Comparison of ENCODE assay signal across 8 mouse cellular contexts in the genomic region with DNA sequence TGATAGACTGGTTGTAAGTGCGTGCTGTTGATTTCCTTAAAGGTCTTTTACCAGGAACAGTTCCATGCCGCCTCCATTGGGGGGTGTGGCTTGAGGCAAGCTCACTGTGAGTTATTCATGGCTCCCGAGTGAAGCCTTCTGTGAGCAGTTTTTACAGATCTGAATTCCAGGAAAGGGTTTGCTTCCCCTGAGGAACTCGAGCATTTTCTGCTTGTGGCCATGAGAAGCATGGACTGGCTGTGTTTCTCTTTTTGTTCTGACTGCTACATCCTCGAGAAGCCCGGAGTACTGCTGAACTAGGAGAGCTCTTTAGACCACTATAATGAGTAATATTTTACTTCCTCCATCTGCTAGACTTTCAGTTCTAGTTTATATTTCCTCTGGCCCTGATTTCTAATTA.
DNase-seq lines count a peak whose midpoint lies in the region; ATAC-seq and TF ChIP-seq lines count a peak whose summit lies in the region.

No protein-coding gene starts in this region.

- H3K4me1 ChIP-seq in lung, embryonic 14.5 days (ENCODE audit: insufficient read depth), result peaks cover 10% of the 10 kb centered on the region

- H3K4me2 ChIP-seq in lung, embryonic 14.5 days, result peak overlapping the region; percentile 22; the same call in 1 of the 2 replicates

- peak; percentile 87 for ATAC-seq in frontal cortex, adult (ENCODE audit: low TSS enrichment)
- no peak for ATAC-seq in lung, embryonic 14.5 days (ENCODE audit: insufficient read depth)
- no peak for ATAC-seq in monocyte, adult 5-6 weeks (replicated peaks; ENCODE audit: insufficient number of reproducible peaks, low FRiP score, low TSS enrichment, poor library complexity, severe bottlenecking)

- peak overlapping the region; percentile 44 for H3K27ac ChIP-seq in gastrocnemius, adult 2 months
- H3K27ac ChIP-seq in lung, embryonic 14.5 days (ENCODE audit: low read depth), result peak overlapping the region; percentile 62; the same call in 1 of the 2 replicates

- H3K27me3 ChIP-seq in lung, embryonic 14.5 days (ENCODE audit: insufficient read depth, low read length), result no peaks in the 10 kb centered on the region

- H3K4me3 ChIP-seq in gastrocnemius, adult 2 months, result peak overlapping the region; percentile 38
- H3K4me3 ChIP-seq in lung, embryonic 14.5 days (ENCODE audit: low read depth, low read length), result no peak overlapping the region

- intact Hi-C loops in gastrocnemius, adult 2 months (cut with DNase I), result no loop called here

- TF ChIP-seq CTCF in gastrocnemius, adult 2 months (IDR thresholded peaks at IDR 0.05), result no peak; the same call in 1 of the 2 replicates
- no peak for TF ChIP-seq CTCF in lung, embryonic 14.5 days (IDR thresholded peaks at IDR 0.05; ENCODE audit: low read depth)

- 9% methylated on average over 6 of the region's 6 CpGs for WGBS in lung, embryonic 14.5 days

- no peaks in the 10 kb centered on the region for H3K36me3 ChIP-seq in lung, embryonic 14.5 days (ENCODE audit: insufficient read depth)

- DNase-seq in gastrocnemius, adult 2 months, result peak; percentile 50
- DNase-seq in gastrocnemius, adult 8-10 months (ENCODE audit: low spot score in 2 of 2), result no peak
- peak; percentile 35 to 42 for DNase-seq in B cell, adult 2 months
- peak; percentile 11 for DNase-seq in kidney, adult 18-20 months
- peak; percentile 76 for DNase-seq in lung, embryonic 14.5 days
- DNase-seq in cerebellum, postnatal 14 days, result no peak

- H3K9ac ChIP-seq in lung, embryonic 14.5 days, result no peak overlapping the region

- H3K9me3 ChIP-seq in lung, embryonic 14.5 days (ENCODE audit: low read depth, low read length), result no peaks in the 10 kb centered on the region

Comparison
In these comparisons a context has a peak if more than half of its experiments do, and no peak if none do; other contexts are left out.
1. DNase-seq: peak in gastrocnemius, adult 2 months (single experiment), B cell, adult 2 months (2 of 2), kidney, adult 18-20 months (single experiment) and lung, embryonic 14.5 days (single experiment); none in gastrocnemius, adult 8-10 months (0 of 2) and cerebellum, postnatal 14 days (0 of 2).